Mouse (Mus musculus) fat pad, adult 2 months (tissue): Measurements from ENCODE around the gene Spata3.
"Not testable (repeated sequence)": the region's sequence is repeated elsewhere in the genome, so short reads cannot be mapped to it uniquely, and the experiment has no call there.

Experiments
- DNase-seq: peaks from one replicate; pipeline ENCODE4 v3.0.0-alpha.2; 2011; ENCODE audit warnings: low read depth, low spot score; ENCODE audit errors: extremely low read depth

Spata3 gene

GRCm38 (mm10) chr1:86016516-86016915, at the start of gene Spata3:
TSS of gene Spata3 (plus strand) at chr1:86016816.
- DNase-seq: no peak

- DNase-seq: no peak
Observed at GRCm38 (mm10) chr1:85969081-85969480, 47.5 kb upstream of the Spata3 start.

GRCm38 (mm10) chr1:85969519-85969918, 47.1 kb upstream of the Spata3 start:
- no peak for DNase-seq

- DNase-seq: no peak
Observed at GRCm38 (mm10) chr1:85971070-85971469, 45.5 kb upstream of the Spata3 start.

- no peak for DNase-seq
Observed at GRCm38 (mm10) chr1:85972341-85972740, 44.3 kb upstream of the Spata3 start.

GRCm38 (mm10) chr1:85973468-85973877, 43.1 kb upstream of the Spata3 start:
- no peak for DNase-seq

- no peak for DNase-seq
Observed at GRCm38 (mm10) chr1:85977709-85978108, 38.9 kb upstream of the Spata3 start.

GRCm38 (mm10) chr1:85981738-85982357, 34.8 kb upstream of the Spata3 start:
- DNase-seq: no peak

GRCm38 (mm10) chr1:85985784-85986183, 30.8 kb upstream of the Spata3 start:
- no peak for DNase-seq

- DNase-seq: no peak
Observed at GRCm38 (mm10) chr1:85988351-85988750, 28.3 kb upstream of the Spata3 start.

GRCm38 (mm10) chr1:85988882-85989281, 27.7 kb upstream of the Spata3 start:
- DNase-seq: not testable (repeated sequence)

GRCm38 (mm10) chr1:85992175-85992574, 24.4 kb upstream of the Spata3 start:
- no peak for DNase-seq

- no peak for DNase-seq
Observed at GRCm38 (mm10) chr1:85993541-85993940, 23.1 kb upstream of the Spata3 start.

GRCm38 (mm10) chr1:85997221-85997620, 19.4 kb upstream of the Spata3 start:
- no peak for DNase-seq

- no peak for DNase-seq
Observed at GRCm38 (mm10) chr1:85998012-85998411, 18.6 kb upstream of the Spata3 start.

GRCm38 (mm10) chr1:85999853-86000570, 16.6 kb upstream of the Spata3 start:
- DNase-seq: no peak

GRCm38 (mm10) chr1:86005540-86005939, 11.1 kb upstream of the Spata3 start:
- no peak for DNase-seq

- no peak for DNase-seq
Observed at GRCm38 (mm10) chr1:86006040-86006439, 10.6 kb upstream of the Spata3 start.

- no peak for DNase-seq
Observed at GRCm38 (mm10) chr1:86007778-86008177, 8.8 kb upstream of the Spata3 start.

- not testable (repeated sequence) for DNase-seq
Observed at GRCm38 (mm10) chr1:86015758-86016157, 858 bp upstream of the Spata3 start.

- DNase-seq: no peak
Observed at GRCm38 (mm10) chr1:86018235-86019055, 1.8 kb downstream of the Spata3 start.
